Mouse (Mus musculus) forebrain, embryonic 15.5 days (tissue): ENCODE measurements at regions not wholly inside any gene's neighbourhood (a gene's known extent, or its start where the extent isn't known, plus 50 kb on each side); places are given as distances from the start of the nearest gene placed in this dataset.

ENCODE experiments used
- ATAC-seq: fragments of 200-750 bp; cut with Nextera tagmentation; replicated peaks from 2 replicates; pipeline ENCODE4 v1.8.0; 2017; ENCODE audit warnings: mild to moderate bottlenecking, moderate TSS enrichment, moderate library complexity
- H3K27ac ChIP-seq: fragments of 300-500 bp; sonication (generic); replicated peaks from 2 replicates; pipeline ENCODE4 v1.5.1; 2015; ENCODE audit warnings: mild to moderate bottlenecking, inconsistent platforms
- H3K27me3 ChIP-seq: fragments of 300-500 bp; sonication (generic); 2 replicates; pipeline ENCODE4 v1.6.1; 2015; ENCODE audit warnings: inconsistent platforms
- H3K36me3 ChIP-seq: fragments of 300-500 bp; sonication (generic); 2 replicates; pipeline ENCODE4 v1.6.1; 2015; ENCODE audit warnings: mild to moderate bottlenecking, inconsistent platforms
- H3K4me1 ChIP-seq: fragments of 300-500 bp; sonication (generic); 2 replicates; pipeline ENCODE4 v1.6.1; 2015; ENCODE audit warnings: inconsistent platforms
- H3K4me2 ChIP-seq: fragments of 300-500 bp; sonication (generic); replicated peaks from 2 replicates; pipeline ENCODE4 v1.6.1; 2015; ENCODE audit warnings: mild to moderate bottlenecking, inconsistent platforms
- H3K4me3 ChIP-seq: fragments of 300-500 bp; sonication (generic); 2 replicates; pipeline ENCODE4 v1.5.1; 2015; ENCODE audit warnings: mild to moderate bottlenecking, inconsistent platforms
- H3K9ac ChIP-seq: fragments of 300-500 bp; sonication (generic); replicated peaks from 2 replicates; pipeline ENCODE4 v1.6.1; 2015; ENCODE audit warnings: mild to moderate bottlenecking, inconsistent platforms
- H3K9me3 ChIP-seq: fragments of 300-500 bp; sonication (generic); 2 replicates; pipeline ENCODE4 v1.6.1; 2016; ENCODE audit warnings: inconsistent platforms
- WGBS: fragments of 180-500 bp; shearing (Covaris S2); methylation state at CpG from one replicate; pipeline ENCODE4 v1.1.7; 2015; ENCODE audit warnings: mixed read lengths; 5-methylcytosine and 5-hydroxymethylcytosine counted together

GRCm38 (mm10) chr17:45943244-45943643 lies 88.9 kb downstream of the Vegfa start:
- 80% methylated on average over 6 of the region's 6 CpGs for WGBS
- no peak overlapping the region for H3K27ac ChIP-seq
- no peak for ATAC-seq
- no peaks in the 10 kb centered on the region for H3K36me3 ChIP-seq
- H3K27me3 ChIP-seq: no peaks in the 10 kb centered on the region
- H3K4me1 ChIP-seq: no peaks in the 10 kb centered on the region
- no peak overlapping the region for H3K9ac ChIP-seq
- H3K9me3 ChIP-seq: no peaks in the 10 kb centered on the region
- H3K4me2 ChIP-seq: no peak overlapping the region
- H3K4me3 ChIP-seq: no peak overlapping the region

- Histone ChIP-seq H3K36me3 (no peaks in the 10 kb centered on the region), H3K27me3 (no peaks in the 10 kb centered on the region), H3K4me3 (no peak overlapping the region), H3K27ac (no peak overlapping the region), H3K4me2 (no peak overlapping the region), H3K9ac (no peak overlapping the region), H3K4me1 (no peaks in the 10 kb centered on the region), H3K9me3 (no peaks in the 10 kb centered on the region)
- ATAC-seq: no peak
- 13% methylated on average over 4 of the region's 4 CpGs for WGBS
Observed at GRCm38 (mm10) chr17:45941890-45942375, 90.2 kb downstream of the Vegfa start.

- Histone ChIP-seq H3K9ac (no peak overlapping the region), H3K4me2 (no peak overlapping the region), H3K36me3 (no peaks in the 10 kb centered on the region), H3K27me3 (no peaks in the 10 kb centered on the region), H3K9me3 (no peaks in the 10 kb centered on the region), H3K4me1 (no peaks in the 10 kb centered on the region), H3K4me3 (no peak overlapping the region), H3K27ac (no peak overlapping the region)
- 92% methylated on average over 16 of the region's 16 CpGs for WGBS
- ATAC-seq: no peak
Observed at GRCm38 (mm10) chr17:45940121-45940813, 91.9 kb downstream of the Vegfa start.

GRCm38 (mm10) chr17:45938284-45938683 lies 93.9 kb downstream of the Vegfa start:
- H3K27ac ChIP-seq: no peak overlapping the region
- H3K27me3 ChIP-seq: no peaks in the 10 kb centered on the region
- H3K9me3 ChIP-seq: no peaks in the 10 kb centered on the region
- no peak for ATAC-seq
- no peaks in the 10 kb centered on the region for H3K4me1 ChIP-seq
- no peak overlapping the region for H3K4me3 ChIP-seq
- no peak overlapping the region for H3K9ac ChIP-seq
- 18% methylated on average over 1 of the region's 1 CpGs for WGBS
- no peaks in the 10 kb centered on the region for H3K36me3 ChIP-seq
- no peak overlapping the region for H3K4me2 ChIP-seq

DNA sequence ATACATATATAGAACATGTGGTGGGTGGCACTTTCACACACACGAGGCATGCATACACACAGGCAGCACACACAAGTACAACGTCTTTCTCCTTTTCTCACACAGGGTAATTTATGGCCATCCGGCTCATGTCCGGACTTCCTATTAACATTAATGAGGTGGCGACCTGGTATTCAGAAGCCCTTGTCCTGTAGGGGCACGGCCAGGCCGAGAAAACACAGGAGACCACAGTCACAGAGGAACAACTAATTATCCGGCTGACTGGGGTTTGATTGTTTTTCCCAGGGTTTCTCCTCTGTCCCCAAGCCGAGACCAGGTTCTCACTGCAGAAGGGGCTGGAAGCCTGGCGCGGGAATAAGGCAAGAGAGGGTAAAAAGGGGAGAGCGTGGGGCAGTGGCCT lies 95.6 kb downstream of the Vegfa start:
- Histone ChIP-seq H3K4me3 (no peak overlapping the region), H3K9ac (no peak overlapping the region), H3K9me3 (no peaks in the 10 kb centered on the region), H3K27ac (no peak overlapping the region), H3K4me2 (no peak overlapping the region), H3K4me1 (no peaks in the 10 kb centered on the region), H3K36me3 (no peaks in the 10 kb centered on the region), H3K27me3 (no peaks in the 10 kb centered on the region)
- WGBS: 14% methylated on average over 12 of the region's 12 CpGs
- no peak for ATAC-seq

GRCm38 (mm10) chr17:45935291-45935690 lies 96.9 kb downstream of the Vegfa start:
- 85% methylated on average over 4 of the region's 4 CpGs for WGBS
- Histone ChIP-seq H3K9me3 (no peaks in the 10 kb centered on the region), H3K4me3 (no peak overlapping the region), H3K36me3 (no peaks in the 10 kb centered on the region), H3K4me2 (no peak overlapping the region), H3K9ac (no peak overlapping the region), H3K27ac (no peak overlapping the region), H3K4me1 (no peaks in the 10 kb centered on the region), H3K27me3 (no peaks in the 10 kb centered on the region)
- ATAC-seq: no peak

GRCm38 (mm10) chr17:45934002-45934401 lies 98.2 kb downstream of the Vegfa start:
- H3K27ac ChIP-seq: no peak overlapping the region
- H3K27me3 ChIP-seq: no peaks in the 10 kb centered on the region
- no peak overlapping the region for H3K9ac ChIP-seq
- ATAC-seq: no peak
- H3K4me3 ChIP-seq: no peak overlapping the region
- H3K4me1 ChIP-seq: no peaks in the 10 kb centered on the region
- no peaks in the 10 kb centered on the region for H3K36me3 ChIP-seq
- no peak overlapping the region for H3K4me2 ChIP-seq
- WGBS: 6% methylated on average over 2 of the region's 2 CpGs
- no peaks in the 10 kb centered on the region for H3K9me3 ChIP-seq

DNA sequence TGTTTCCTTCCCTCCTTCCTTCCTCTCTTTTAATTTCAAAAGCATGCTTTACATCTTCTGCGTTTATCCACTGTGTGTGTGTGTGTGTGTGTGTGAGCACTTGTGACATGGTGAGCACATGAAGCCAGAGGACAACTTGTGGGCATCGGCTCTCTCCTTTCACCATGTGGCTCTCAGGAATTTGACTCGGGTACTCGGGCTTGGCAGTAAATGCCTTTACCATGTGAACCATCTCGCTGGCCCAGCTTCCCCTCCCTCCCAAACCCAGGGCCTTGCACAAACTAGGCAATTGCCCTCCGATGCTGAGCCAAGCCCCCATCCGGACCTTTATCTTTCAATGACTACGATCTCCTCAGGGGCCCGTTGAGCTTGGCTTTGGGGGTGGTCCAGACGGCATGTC lies 99.1 kb downstream of the Vegfa start:
- 26% methylated on average over 10 of the region's 10 CpGs for whole genome bisulfite sequencing
- H3K4me1 ChIP-seq: no peaks in the 10 kb centered on the region
- H3K36me3 ChIP-seq: no peaks in the 10 kb centered on the region
- no peak overlapping the region for H3K27ac ChIP-seq
- H3K27me3 ChIP-seq: no peaks in the 10 kb centered on the region
- H3K9me3 ChIP-seq: no peaks in the 10 kb centered on the region
- ATAC-seq: no peak
- no peak overlapping the region for H3K9ac ChIP-seq
- no peak overlapping the region for H3K4me2 ChIP-seq
- no peak overlapping the region for H3K4me3 ChIP-seq

- H3K4me2 ChIP-seq: no peak overlapping the region
- no peaks in the 10 kb centered on the region for H3K4me1 ChIP-seq
- H3K9me3 ChIP-seq: no peaks in the 10 kb centered on the region
- H3K4me3 ChIP-seq: no peak overlapping the region
- no peak overlapping the region for H3K9ac ChIP-seq
- WGBS: 62% methylated on average over 6 of the region's 6 CpGs
- no peaks in the 10 kb centered on the region for H3K27me3 ChIP-seq
- no peak overlapping the region for H3K27ac ChIP-seq
- ATAC-seq: no peak
- H3K36me3 ChIP-seq: no peaks in the 10 kb centered on the region
Observed at GRCm38 (mm10) chr17:45932611-45933010, 99.6 kb downstream of the Vegfa start.

- Histone ChIP-seq H3K9ac (no peak overlapping the region), H3K4me3 (no peak overlapping the region), H3K27ac (no peak overlapping the region), H3K27me3 (no peaks in the 10 kb centered on the region), H3K36me3 (no peaks in the 10 kb centered on the region), H3K4me1 (no peaks in the 10 kb centered on the region), H3K9me3 (no peaks in the 10 kb centered on the region), H3K4me2 (no peak overlapping the region)
- no peak for ATAC-seq
- 66% methylated on average over 7 of the region's 7 CpGs for WGBS
Observed at GRCm38 (mm10) chr17:45929591-45929990, 102.6 kb downstream of the Vegfa start.

GRCm38 (mm10) chr17:45928903-45929477 lies 103.2 kb downstream of the Vegfa start:
- Histone ChIP-seq H3K4me3 (no peak overlapping the region), H3K27ac (no peak overlapping the region), H3K4me1 (no peaks in the 10 kb centered on the region), H3K4me2 (no peak overlapping the region), H3K27me3 (no peaks in the 10 kb centered on the region), H3K36me3 (no peaks in the 10 kb centered on the region), H3K9ac (no peak overlapping the region), H3K9me3 (no peaks in the 10 kb centered on the region)
- WGBS: 74% methylated on average over 8 of the region's 8 CpGs
- ATAC-seq: no peak

GRCm38 (mm10) chr17:45928013-45928412 lies 104.2 kb downstream of the Vegfa start:
- WGBS: 86% methylated on average over 4 of the region's 4 CpGs
- H3K36me3 ChIP-seq: no peaks in the 10 kb centered on the region
- H3K4me3 ChIP-seq: no peak overlapping the region
- H3K9me3 ChIP-seq: no peaks in the 10 kb centered on the region
- no peak overlapping the region for H3K4me2 ChIP-seq
- H3K4me1 ChIP-seq: no peaks in the 10 kb centered on the region
- ATAC-seq: no peak
- no peaks in the 10 kb centered on the region for H3K27me3 ChIP-seq
- no peak overlapping the region for H3K27ac ChIP-seq
- H3K9ac ChIP-seq: no peak overlapping the region

- H3K27ac ChIP-seq: no peak overlapping the region
- no peaks in the 10 kb centered on the region for H3K36me3 ChIP-seq
- ATAC-seq: no peak
- WGBS: 64% methylated on average over 6 of the region's 6 CpGs
- no peak overlapping the region for H3K9ac ChIP-seq
- no peaks in the 10 kb centered on the region for H3K4me1 ChIP-seq
- H3K4me2 ChIP-seq: no peak overlapping the region
- H3K4me3 ChIP-seq: no peak overlapping the region
- H3K9me3 ChIP-seq: no peaks in the 10 kb centered on the region
- no peaks in the 10 kb centered on the region for H3K27me3 ChIP-seq
Observed at GRCm38 (mm10) chr17:45925845-45926244, 106.3 kb downstream of the Vegfa start.
